Mouse (Mus musculus) stomach, embryonic 14.5 days (tissue): ENCODE results near the gene C1qtnf5. TPM values are rescaled to one million over a fixed set of nuclear protein-coding genes. Genes with fewer than 3 reads are reported as not detected.

Experiments
- ATAC-seq: fragments of 200-750 bp; cut with Nextera tagmentation; 2 replicates; pipeline ENCODE4 v1.8.0; 2017; ENCODE audit warnings: low read depth, moderate TSS enrichment; ENCODE audit not compliant: insufficient number of reproducible peaks, insufficient read depth, low FRiP score
- H3K27ac ChIP-seq: fragments of 300-500 bp; sonication (generic); 2 replicates; pipeline ENCODE4 v1.5.1; 2014; ENCODE audit warnings: mild to moderate bottlenecking, low read length, moderate library complexity, mixed read lengths
- H3K27me3 ChIP-seq: fragments of 300-500 bp; sonication (generic); 2 replicates; pipeline ENCODE4 v1.6.1; 2014; ENCODE audit warnings: low read length, control low read depth, mixed read lengths; ENCODE audit not compliant: control insufficient read depth, insufficient read depth
- H3K36me3 ChIP-seq: fragments of 300-500 bp; sonication (generic); 2 replicates; pipeline ENCODE4 v1.6.1; 2014; ENCODE audit warnings: mild to moderate bottlenecking, control low read depth, low read length, moderate library complexity, mixed read lengths; ENCODE audit not compliant: control insufficient read depth, insufficient read depth
- H3K4me1 ChIP-seq: fragments of 300-500 bp; sonication (generic); 2 replicates; pipeline ENCODE4 v1.6.1; 2014; ENCODE audit warnings: low read length, control low read depth, mixed read lengths; ENCODE audit not compliant: control insufficient read depth, insufficient read depth
- H3K4me2 ChIP-seq: fragments of 300-500 bp; sonication (generic); replicated peaks from 2 replicates; pipeline ENCODE4 v1.6.1; 2014; ENCODE audit warnings: low read depth, low read length, control low read depth
- H3K4me3 ChIP-seq: fragments of 300-500 bp; sonication (generic); 2 replicates; pipeline ENCODE4 v1.5.1; 2014; ENCODE audit warnings: low read depth, low read length, control low read depth
- H3K9ac ChIP-seq: fragments of 300-500 bp; sonication (generic); replicated peaks from 2 replicates; pipeline ENCODE4 v1.6.1; 2014; ENCODE audit warnings: low read depth, mild to moderate bottlenecking, control low read depth, low read length, moderate library complexity, mixed read lengths
- H3K9me3 ChIP-seq: fragments of 300-500 bp; sonication (generic); 2 replicates; pipeline ENCODE4 v1.6.1; 2016; ENCODE audit warnings: low read depth, low read length, control low read depth; ENCODE audit not compliant: control insufficient read depth
- WGBS: fragments of 180-500 bp; shearing (Covaris S2); extraction: QIAGEN DNeasy Blood & Tissue Kit; methylation state at CpG from one replicate; pipeline ENCODE4 v1.1.7; 2014; 5-methylcytosine and 5-hydroxymethylcytosine counted together
- polyA plus RNA-seq: library from polyadenylated mRNA; unstranded; fragments of >200 nt; fragmentation: Nextera tagmentation; extraction: Ambion mirVana; gene quantifications from 2 replicates; pipeline ENCODE4 v1.2.1, GENCODE M21; 2014

C1qtnf5 gene
- polyA plus RNA-seq, 1 experiment from 2014 or later = 2.8 TPM

GRCm38 (mm10) chr9:44088877-44089608, 18.0 kb upstream of the C1qtnf5 start:
- whole genome bisulfite sequencing = 64% methylated on average over 12 of the region's 12 CpGs
- H3K27me3 ChIP-seq = 0 out of 2 replicates have a peak, but pooled peaks cover 6% of the 10 kb centered on the region
- no peak overlapping the region for H3K4me2 ChIP-seq
- no peak overlapping the region for H3K27ac ChIP-seq
- H3K4me3 ChIP-seq = no peak overlapping the region
- no peak overlapping the region for H3K9ac ChIP-seq
- no peaks in the 10 kb centered on the region for H3K9me3 ChIP-seq
- H3K36me3 ChIP-seq = peaks cover 9% of the 10 kb centered on the region; the same call in 1 of the 2 replicates
- H3K4me1 ChIP-seq = peaks cover 19% of the 10 kb centered on the region; the same call in 1 of the 2 replicates
- no peak for ATAC-seq

GRCm38 (mm10) chr9:44093612-44094503, 13.2 kb upstream of the C1qtnf5 start:
- Histone ChIP-seq H3K4me2 (no peak overlapping the region), H3K9me3 (no peaks in the 10 kb centered on the region), H3K27me3 (no peaks in the 10 kb centered on the region), H3K27ac (no peak overlapping the region), H3K9ac (no peak overlapping the region), H3K4me3 (no peak overlapping the region), H3K36me3 (peaks cover 9% of the 10 kb centered on the region; the same call in 1 of the 2 replicates), H3K4me1 (0 out of 2 replicates have a peak, but pooled peaks cover 3% of the 10 kb centered on the region)
- ATAC-seq = peak; percentile 75; the same call in 1 of the 2 replicates
- 38% methylated on average over 24 of the region's 24 CpGs for WGBS

GRCm38 (mm10) chr9:44094737-44095136, 12.3 kb upstream of the C1qtnf5 start:
- Histone ChIP-seq H3K9me3 (no peaks in the 10 kb centered on the region), H3K4me1 (0 out of 2 replicates have a peak, but pooled peaks cover 3% of the 10 kb centered on the region)
- 76% methylated on average over 3 of the region's 3 CpGs for WGBS

GRCm38 (mm10) chr9:44095781-44096180, 11.3 kb upstream of the C1qtnf5 start:
- no peak for ATAC-seq
- no peak overlapping the region for H3K4me2 ChIP-seq
- H3K36me3 ChIP-seq = peaks cover 5% of the 10 kb centered on the region; the same call in 1 of the 2 replicates
- H3K9me3 ChIP-seq = no peaks in the 10 kb centered on the region
- no peak overlapping the region for H3K27ac ChIP-seq
- no peaks in the 10 kb centered on the region for H3K27me3 ChIP-seq
- H3K4me1 ChIP-seq = 0 out of 2 replicates have a peak, but pooled peaks cover 3% of the 10 kb centered on the region
- WGBS = 91% methylated on average over 9 of the region's 9 CpGs
- H3K9ac ChIP-seq = no peak overlapping the region
- H3K4me3 ChIP-seq = no peak overlapping the region

More at GRCm38 (mm10) chr9:44094737-44095136, 12.3 kb upstream of the C1qtnf5 start:
- no peaks in the 10 kb centered on the region for H3K27me3 ChIP-seq
- no peak for ATAC-seq
- no peak overlapping the region for H3K4me3 ChIP-seq
- H3K9ac ChIP-seq = no peak overlapping the region
- peaks cover 9% of the 10 kb centered on the region; the same call in 1 of the 2 replicates for H3K36me3 ChIP-seq
- H3K4me2 ChIP-seq = no peak overlapping the region
- H3K27ac ChIP-seq = no peak overlapping the region

GRCm38 (mm10) chr9:44096536-44096935, 10.5 kb upstream of the C1qtnf5 start:
- 37% methylated on average over 9 of the region's 9 CpGs for WGBS
- no peak overlapping the region for H3K27ac ChIP-seq
- ATAC-seq = no peak

GRCm38 (mm10) chr9:44101490-44101889, 5.6 kb upstream of the C1qtnf5 start, which contains the start of gene Mfrp:
Mfrp (plus strand) TSS chr9:44101729.
- Histone ChIP-seq H3K27ac (no peak within 1 kb of the TSS), H3K27me3 (no peaks in the 10 kb centered on the region), H3K4me1 (peaks cover 4% of the 10 kb centered on the region; the same call in 1 of the 2 replicates), H3K4me2 (no peak within 1 kb of the TSS), H3K4me3 (no peak within 1 kb of the TSS), H3K9me3 (no peaks in the 10 kb centered on the region), H3K9ac (no peak within 1 kb of the TSS), H3K36me3 (peaks cover 10% of the 10 kb centered on the region)
- no peak for ATAC-seq
- WGBS = 68% methylated on average over 9 of the region's 9 CpGs

More at GRCm38 (mm10) chr9:44096536-44096935, 10.5 kb upstream of the C1qtnf5 start:
- Histone ChIP-seq H3K36me3 (peaks cover 5% of the 10 kb centered on the region; the same call in 1 of the 2 replicates), H3K4me2 (no peak overlapping the region), H3K9me3 (no peaks in the 10 kb centered on the region), H3K9ac (no peak overlapping the region), H3K27me3 (no peaks in the 10 kb centered on the region), H3K4me1 (0 out of 2 replicates have a peak, but pooled peaks cover 3% of the 10 kb centered on the region), H3K4me3 (no peak overlapping the region)

GRCm38 (mm10) chr9:44104881-44105280, 2.2 kb upstream of the C1qtnf5 start:
- Histone ChIP-seq H3K4me1 (peaks cover 37% of the 10 kb centered on the region), H3K27me3 (no peaks in the 10 kb centered on the region), H3K36me3 (peaks cover 10% of the 10 kb centered on the region), H3K4me2 (no peak overlapping the region), H3K9ac (no peak overlapping the region), H3K27ac (no peak overlapping the region), H3K4me3 (no peak overlapping the region), H3K9me3 (no peaks in the 10 kb centered on the region)
- WGBS = 90% methylated on average over 7 of the region's 7 CpGs
- no peak for ATAC-seq

- H3K36me3 ChIP-seq = peaks cover 10% of the 10 kb centered on the region
- H3K4me3 ChIP-seq = no peak overlapping the region
- 86% methylated on average over 10 of the region's 10 CpGs for WGBS
- no peak overlapping the region for H3K9ac ChIP-seq
- no peak overlapping the region for H3K27ac ChIP-seq
- no peak overlapping the region for H3K4me2 ChIP-seq
- no peak for ATAC-seq
- peaks cover 44% of the 10 kb centered on the region for H3K4me1 ChIP-seq
- H3K9me3 ChIP-seq = no peaks in the 10 kb centered on the region
- H3K27me3 ChIP-seq = no peaks in the 10 kb centered on the region
Observed at GRCm38 (mm10) chr9:44105781-44106180, 1.3 kb upstream of the C1qtnf5 start.
